Mouse (Mus musculus) olfactory bulb, adult 2 months (tissue): ENCODE results near the gene Atf3. TPM values are rescaled to one million over a fixed set of nuclear protein-coding genes. Genes with fewer than 3 reads are reported as not detected.

Experiments used
- H3K27ac ChIP-seq: fragments of 200-500 bp; 2 replicates; pipeline ENCODE4 v1.5.1; 2012; ENCODE audit warnings: low read depth, low read length; ENCODE audit not compliant: insufficient read depth
- H3K4me1 ChIP-seq: fragments of 200-500 bp; 2 replicates; pipeline ENCODE4 v1.6.1; 2012; ENCODE audit warnings: low read length; ENCODE audit not compliant: control insufficient read depth, insufficient read depth
- H3K4me3 ChIP-seq: fragments of 200-500 bp; 2 replicates; pipeline ENCODE4 v1.5.1; 2012; ENCODE audit warnings: mild to moderate bottlenecking, low read depth, low read length, moderate library complexity; ENCODE audit not compliant: insufficient read depth
- CTCF ChIP-seq: fragments of 200-500 bp; IDR thresholded peaks from 2 replicates; pipeline ENCODE4 v1.5.1; 2012; ENCODE audit warnings: low read depth, mild to moderate bottlenecking, low read length, moderate library complexity; ENCODE audit not compliant: insufficient read depth
- POLR2A ChIP-seq: fragments of 200-500 bp; IDR thresholded peaks from 2 replicates; pipeline ENCODE4 v1.6.1; 2012; ENCODE audit warnings: mild to moderate bottlenecking, low read depth, low read length, moderate library complexity; ENCODE audit not compliant: insufficient read depth
- WGBS: fragments of 180-500 bp; shearing (Covaris S2); methylation state at CpG from one replicate; pipeline ENCODE4 v1.1.7; 2018; 5-methylcytosine and 5-hydroxymethylcytosine counted together
- polyA plus RNA-seq: library from polyadenylated mRNA; stranded (reverse); fragments of >200 nt; gene quantifications from 2 replicates; pipeline ENCODE4 v1.2.4, GENCODE M21; 2012; ENCODE audit warnings: low replicate concordance; ENCODE audit not compliant: missing spikeins, insufficient read depth, insufficient read length

Atf3 gene
- polyA plus RNA-seq, 1 experiment: not detected

GRCm38 (mm10) chr1:191122744-191123143, 95.1 kb downstream of the Atf3 start:
- 56% methylated on average over 3 of the region's 3 CpGs for WGBS
- TF ChIP-seq POLR2A (no peak), CTCF (no peak)
- H3K4me1 ChIP-seq: peaks cover 5% of the 10 kb centered on the region; the same call in 1 of the 2 replicates
- no peak overlapping the region for H3K27ac ChIP-seq
- no peak overlapping the region for H3K4me3 ChIP-seq

Other genes with a start within 250 kb of the Atf3 start
- gene Vash2, start 238.7 kb downstream of the Atf3 start, polyA plus RNA-seq: not detected in 2 replicates
- not detected in 2 replicates for gene Flvcr1, start 191.9 kb downstream of the Atf3 start, polyA plus RNA-seq
- not detected in 2 replicates for gene Spata45, start 181.4 kb downstream of the Atf3 start, polyA plus RNA-seq
- not detected in 2 replicates for gene Tatdn3, start 155.1 kb downstream of the Atf3 start, polyA plus RNA-seq
- gene Nsl1, start 155.0 kb downstream of the Atf3 start, polyA plus RNA-seq: not detected in 2 replicates
- not detected in 2 replicates for gene Batf3, start 120.2 kb downstream of the Atf3 start, polyA plus RNA-seq
- not detected in 2 replicates for gene Fam71a, start 53.2 kb downstream of the Atf3 start, polyA plus RNA-seq
- not detected in 2 replicates for gene Nenf, start 100.2 kb upstream of the Atf3 start, polyA plus RNA-seq
- gene Tmem206, start 107.9 kb upstream of the Atf3 start, polyA plus RNA-seq: not detected in 2 replicates
- 149 and 263 TPM in 2 replicates for gene Ppp2r5a, start 185.2 kb upstream of the Atf3 start, polyA plus RNA-seq